Mouse (Mus musculus): Measurements from ENCODE around the gene Usf1.

Gene Usf1

DNA sequence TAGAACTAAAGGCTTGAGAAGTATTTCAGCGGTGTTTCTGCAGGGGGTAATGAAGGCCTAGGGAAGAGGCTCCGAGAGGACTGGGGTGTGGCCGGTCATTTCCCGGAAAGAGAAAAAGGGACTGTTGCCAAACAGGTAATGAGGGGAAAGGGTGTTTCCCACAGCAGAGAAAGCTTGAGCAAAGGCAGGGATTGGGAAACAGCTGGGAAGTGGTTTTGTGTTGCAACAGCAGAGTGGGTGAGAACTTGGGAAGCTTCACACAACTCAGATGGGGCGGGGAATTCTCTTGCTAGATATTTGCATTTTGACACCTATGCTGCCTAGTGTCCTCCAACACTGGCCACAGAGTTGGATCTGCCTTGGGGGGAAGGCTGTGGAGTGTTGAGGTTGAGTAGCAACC, 41.8 kb downstream of the Usf1 start:
- DNase-seq (ENCODE audit: low spot score), result no peak

GRCm38 (mm10) chr1:171454926-171455325, 43.8 kb downstream of the Usf1 start:
- DNase-seq (ENCODE audit: low spot score), result no peak

- DNase-seq (ENCODE audit: low spot score), result no peak
These were observed 46.5 kb downstream of the Usf1 start for GRCm38 (mm10) chr1:171457568-171457967.

DNA sequence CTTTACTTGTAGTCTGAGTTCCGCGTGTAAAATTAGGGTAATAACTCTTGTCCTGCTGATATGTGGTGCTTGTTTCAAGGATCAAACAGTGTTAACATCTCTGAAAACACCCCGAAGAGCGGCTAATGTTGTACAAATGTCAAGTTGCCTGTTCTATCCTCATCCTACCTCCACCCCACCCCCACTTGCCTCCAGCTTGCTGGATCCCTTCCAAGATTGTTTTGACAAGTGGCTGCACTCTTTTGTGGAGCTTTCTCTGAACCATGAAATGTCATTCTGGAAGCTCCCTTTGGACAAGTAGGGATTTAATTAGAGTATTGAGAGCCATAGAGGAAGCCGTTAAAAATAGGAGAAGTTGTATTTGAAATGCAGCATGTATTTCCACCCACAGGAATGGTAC, 48.7 kb downstream of the Usf1 start:
- DNase-seq (ENCODE audit: low spot score), result no peak

DNA sequence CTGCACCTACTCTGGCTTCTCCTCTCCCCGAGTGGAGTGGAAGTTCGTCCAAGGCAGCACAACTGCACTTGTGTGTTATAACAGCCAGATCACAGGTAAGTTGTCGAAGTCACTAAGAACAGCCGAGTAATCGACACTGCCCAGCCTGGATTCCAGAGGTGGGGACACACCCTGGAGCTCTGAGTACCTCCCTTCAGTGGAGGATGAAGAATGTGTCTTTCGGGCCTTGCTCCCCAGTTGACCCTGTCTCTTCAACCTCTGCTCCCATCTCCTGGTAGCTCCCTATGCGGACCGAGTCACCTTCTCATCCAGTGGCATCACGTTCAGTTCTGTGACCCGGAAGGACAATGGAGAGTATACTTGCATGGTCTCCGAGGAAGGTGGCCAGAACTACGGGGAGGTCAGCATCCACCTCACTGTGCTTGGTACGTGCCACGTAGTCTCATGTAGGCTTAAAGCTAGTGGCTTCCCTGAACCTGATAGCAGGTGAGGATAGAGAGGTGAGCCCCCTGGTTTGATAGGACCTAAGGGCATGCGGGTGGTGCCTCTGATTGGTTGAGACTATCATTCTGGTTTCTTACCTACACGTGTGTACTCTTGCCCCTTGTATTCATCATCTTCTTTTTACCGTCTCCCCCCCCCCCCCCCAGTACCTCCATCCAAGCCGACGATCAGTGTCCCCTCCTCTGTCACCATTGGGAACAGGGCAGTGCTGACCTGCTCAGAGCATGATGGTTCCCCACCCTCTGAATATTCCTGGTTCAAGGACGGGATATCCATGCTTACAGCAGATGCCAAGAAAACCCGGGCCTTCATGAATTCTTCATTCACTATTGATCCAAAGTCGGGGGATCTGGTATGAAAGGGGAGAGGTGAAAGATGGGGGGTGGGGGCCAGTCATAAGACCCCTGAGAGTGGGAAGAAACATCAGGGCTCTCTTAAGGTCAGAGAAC, 49.7 kb downstream of the Usf1 start:
- no peak for DNase-seq (ENCODE audit: low spot score)

- no peak for DNase-seq (ENCODE audit: low spot score)
These were observed 52.0 kb downstream of the Usf1 start for GRCm38 (mm10) chr1:171463133-171463532.

DNA sequence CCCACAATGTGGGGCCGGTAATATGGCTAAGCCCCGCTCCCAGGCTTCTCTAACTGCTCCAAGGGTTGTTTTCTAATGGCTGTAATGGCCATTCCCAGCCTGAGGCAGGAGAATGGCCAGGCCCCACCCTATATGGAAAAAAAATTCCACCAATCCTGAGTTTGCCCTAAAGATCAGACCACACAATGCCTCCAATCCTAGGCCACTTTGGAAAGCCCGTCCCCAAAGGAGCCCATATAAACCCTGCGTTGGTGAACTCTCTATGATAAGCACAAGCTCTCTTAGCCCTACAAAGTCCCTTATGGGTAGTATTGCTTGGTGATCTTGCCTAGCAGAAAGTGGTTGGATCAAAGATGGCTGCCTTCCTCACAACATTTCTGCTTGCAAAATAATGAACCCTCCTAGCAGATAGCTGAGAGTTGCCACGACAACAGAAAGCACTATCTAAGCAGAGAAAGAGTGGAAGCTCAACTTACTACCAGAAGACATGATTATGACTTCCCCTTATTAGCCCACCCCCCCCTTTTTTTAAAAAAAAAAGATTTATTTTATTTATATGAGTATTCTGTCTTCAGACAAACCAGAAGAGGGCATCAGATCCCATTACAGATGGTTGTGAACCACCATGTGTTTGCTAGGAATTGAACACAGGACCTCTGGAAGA, 54.8 kb downstream of the Usf1 start:
- DNase-seq (ENCODE audit: low spot score), result no peak

GRCm38 (mm10) chr1:171466565-171466964, 55.5 kb downstream of the Usf1 start:
- DNase-seq (ENCODE audit: low spot score), result no peak

Measured in urinary bladder, postnatal 25 days (tissue).